Mouse (Mus musculus): ENCODE results near the gene Ptges3l. TPM values are rescaled to one million over a fixed set of nuclear protein-coding genes. Genes with fewer than 3 reads are reported as not detected.
"Not testable (repeated sequence)": the region's sequence is repeated elsewhere in the genome, so short reads cannot be mapped to it uniquely, and the experiment has no call there.

The Ptges3l gene
- polyA plus RNA-seq, 1 experiment from 2014 or later: 3.2 TPM

- 52% methylated on average over 3 of the region's 3 CpGs for WGBS
- not testable (repeated sequence) for H3K4me2 ChIP-seq (replicated peaks); H3K27me3 ChIP-seq (replicated peaks); H3K4me1 ChIP-seq; ATAC-seq (ENCODE audit: low FRiP score, low read depth); H3K9ac ChIP-seq; H3K9me3 ChIP-seq; H3K4me3 ChIP-seq; H3K27ac ChIP-seq
- peaks cover 30% of the 10 kb centered on the region for H3K36me3 ChIP-seq
Measured at GRCm38 (mm10) chr11:101438006-101438405, 12.9 kb upstream of the Ptges3l start.

- peaks cover 37% of the 10 kb centered on the region for H3K36me3 ChIP-seq
- no peaks in the 10 kb centered on the region for H3K27me3 ChIP-seq (replicated peaks)
- whole genome bisulfite sequencing: 43% methylated on average over 4 of the region's 4 CpGs
- H3K4me3 ChIP-seq: no peak overlapping the region
- no peak for ATAC-seq (ENCODE audit: low FRiP score, low read depth)
- no peaks in the 10 kb centered on the region for H3K4me1 ChIP-seq
- H3K27ac ChIP-seq: no peak overlapping the region
- no peaks in the 10 kb centered on the region for H3K9me3 ChIP-seq
- H3K9ac ChIP-seq: no peak overlapping the region
- H3K4me2 ChIP-seq (replicated peaks): no peak overlapping the region
Measured at GRCm38 (mm10) chr11:101436916-101437315, 11.8 kb upstream of the Ptges3l start.

GRCm38 (mm10) chr11:101435831-101436230, 10.7 kb upstream of the Ptges3l start:
- no peak overlapping the region for H3K4me2 ChIP-seq (replicated peaks)
- no peaks in the 10 kb centered on the region for H3K9me3 ChIP-seq
- no peak for ATAC-seq (ENCODE audit: low FRiP score, low read depth)
- no peaks in the 10 kb centered on the region for H3K27me3 ChIP-seq (replicated peaks)
- WGBS: 87% methylated on average over 4 of the region's 4 CpGs
- H3K9ac ChIP-seq: no peak overlapping the region
- no peak overlapping the region for H3K4me3 ChIP-seq
- H3K4me1 ChIP-seq: no peaks in the 10 kb centered on the region
- no peak overlapping the region for H3K27ac ChIP-seq
- H3K36me3 ChIP-seq: peaks cover 48% of the 10 kb centered on the region

- Histone ChIP-seq H3K9ac (no peak overlapping the region), H3K9me3 (no peaks in the 10 kb centered on the region), H3K4me1 (no peaks in the 10 kb centered on the region), H3K27me3 (replicated peaks) (no peaks in the 10 kb centered on the region), H3K4me3 (no peak overlapping the region), H3K27ac (no peak overlapping the region), H3K4me2 (replicated peaks) (no peak overlapping the region), H3K36me3 (peaks cover 66% of the 10 kb centered on the region)
- WGBS: 93% methylated on average over 13 of the region's 13 CpGs
- no peak for ATAC-seq (ENCODE audit: low FRiP score, low read depth)
Measured at GRCm38 (mm10) chr11:101433396-101433795, 8.3 kb upstream of the Ptges3l start.

- H3K4me2 ChIP-seq (replicated peaks): no peak overlapping the region
- no peaks in the 10 kb centered on the region for H3K27me3 ChIP-seq (replicated peaks)
- 96% methylated on average over 9 of the region's 9 CpGs for WGBS
- ATAC-seq (ENCODE audit: low FRiP score, low read depth): no peak
- no peak overlapping the region for H3K9ac ChIP-seq
- H3K9me3 ChIP-seq: no peaks in the 10 kb centered on the region
- peaks cover 66% of the 10 kb centered on the region for H3K36me3 ChIP-seq
- H3K27ac ChIP-seq: no peak overlapping the region
- H3K4me1 ChIP-seq: peaks cover 8% of the 10 kb centered on the region
- H3K4me3 ChIP-seq: no peak overlapping the region
Measured at GRCm38 (mm10) chr11:101431327-101431726, 6.2 kb upstream of the Ptges3l start.

- H3K9ac ChIP-seq: peak overlapping the region; percentile 85; the same call in 1 of the 2 replicates
- H3K4me1 ChIP-seq: peaks cover 26% of the 10 kb centered on the region
- no peaks in the 10 kb centered on the region for H3K9me3 ChIP-seq
- peaks cover 22% of the 10 kb centered on the region for H3K36me3 ChIP-seq
- 70% methylated on average over 8 of the region's 8 CpGs for WGBS
- peak overlapping the region; percentile 95 for H3K4me2 ChIP-seq (replicated peaks)
- peak overlapping the region; percentile 98; the same call in 1 of the 2 replicates for H3K4me3 ChIP-seq
- ATAC-seq (ENCODE audit: low FRiP score, low read depth): no peak
- no peaks in the 10 kb centered on the region for H3K27me3 ChIP-seq (replicated peaks)
- H3K27ac ChIP-seq: no peak overlapping the region
Measured at GRCm38 (mm10) chr11:101426165-101426564, 1.0 kb upstream of the Ptges3l start.

- 6% methylated on average over 23 of the region's 23 CpGs for WGBS
- peak within 1 kb of the TSS; percentile 85 for H3K9ac ChIP-seq
- ATAC-seq (ENCODE audit: low FRiP score, low read depth): peak; percentile 67
- H3K4me3 ChIP-seq: peak within 1 kb of the TSS; percentile 98
- peaks cover 4% of the 10 kb centered on the region; the same call in 1 of the 2 replicates for H3K36me3 ChIP-seq
- no peaks in the 10 kb centered on the region for H3K9me3 ChIP-seq
- H3K4me2 ChIP-seq (replicated peaks): peak within 1 kb of the TSS; percentile 95
- H3K27me3 ChIP-seq (replicated peaks): no peaks in the 10 kb centered on the region
- peak within 1 kb of the TSS; percentile 57 for H3K27ac ChIP-seq
- peaks cover 26% of the 10 kb centered on the region for H3K4me1 ChIP-seq
Measured at GRCm38 (mm10) chr11:101424105-101424851, 855 bp downstream of the Ptges3l start, which contains the start of gene Gm27029. Gene Gm27029, minus strand, starts transcription at chr11:101424796.

GRCm38 (mm10) chr11:101420148-101420547, 5.0 kb downstream of the Ptges3l start:
- no peak for ATAC-seq (ENCODE audit: low FRiP score, low read depth)
- Histone ChIP-seq H3K27ac (no peak overlapping the region), H3K36me3 (no peaks in the 10 kb centered on the region), H3K27me3 (replicated peaks) (no peaks in the 10 kb centered on the region), H3K9me3 (no peaks in the 10 kb centered on the region), H3K4me3 (no peak overlapping the region), H3K4me1 (peaks cover 14% of the 10 kb centered on the region), H3K9ac (no peak overlapping the region), H3K4me2 (replicated peaks) (no peak overlapping the region)
- WGBS: 87% methylated on average over 5 of the region's 5 CpGs

- H3K36me3 ChIP-seq: 0 out of 2 replicates have a peak, but pooled peaks cover 1% of the 10 kb centered on the region
- H3K4me1 ChIP-seq: peaks cover 14% of the 10 kb centered on the region
- H3K4me2 ChIP-seq (replicated peaks): no peak overlapping the region
- 23% methylated on average over 3 of the region's 3 CpGs for WGBS
- H3K9me3 ChIP-seq: no peaks in the 10 kb centered on the region
- no peak overlapping the region for H3K4me3 ChIP-seq
- no peaks in the 10 kb centered on the region for H3K27me3 ChIP-seq (replicated peaks)
- H3K27ac ChIP-seq: no peak overlapping the region
- ATAC-seq (ENCODE audit: low FRiP score, low read depth): no peak
- no peak overlapping the region for H3K9ac ChIP-seq
Measured at GRCm38 (mm10) chr11:101419610-101420009, 5.5 kb downstream of the Ptges3l start.

GRCm38 (mm10) chr11:101418991-101419390, 6.1 kb downstream of the Ptges3l start:
- Histone ChIP-seq H3K27ac (no peak overlapping the region), H3K9me3 (no peaks in the 10 kb centered on the region), H3K4me3 (no peak overlapping the region), H3K4me2 (replicated peaks) (no peak overlapping the region), H3K9ac (no peak overlapping the region), H3K36me3 (peaks cover 3% of the 10 kb centered on the region; the same call in 1 of the 2 replicates), H3K4me1 (peaks cover 7% of the 10 kb centered on the region), H3K27me3 (replicated peaks) (no peaks in the 10 kb centered on the region)
- no peak for ATAC-seq (ENCODE audit: low FRiP score, low read depth)
- 65% methylated on average over 6 of the region's 6 CpGs for WGBS

GRCm38 (mm10) chr11:101417101-101417855, 7.9 kb downstream of the Ptges3l start, which contains the start of gene Aarsd1:
Gene Aarsd1, minus strand, starts transcription at chr11:101417615.
- ATAC-seq (ENCODE audit: low FRiP score, low read depth): peak; percentile 85
- peaks cover 6% of the 10 kb centered on the region for H3K4me1 ChIP-seq
- WGBS: under 1% methylated on average over 45 of the region's 45 CpGs
- no peak within 1 kb of the TSS for H3K27ac ChIP-seq
- peak within 1 kb of the TSS; percentile 70 for H3K4me2 ChIP-seq (replicated peaks)
- H3K27me3 ChIP-seq (replicated peaks): no peaks in the 10 kb centered on the region
- H3K9me3 ChIP-seq: no peaks in the 10 kb centered on the region
- peak within 1 kb of the TSS; percentile 75 for H3K4me3 ChIP-seq
- peaks cover 20% of the 10 kb centered on the region for H3K36me3 ChIP-seq
- peak within 1 kb of the TSS; percentile 83 for H3K9ac ChIP-seq

GRCm38 (mm10) chr11:101416433-101417100, 8.6 kb downstream of the Ptges3l start:
- ATAC-seq (ENCODE audit: low FRiP score, low read depth): peak; percentile 44; the same call in 1 of the 2 replicates
- Histone ChIP-seq H3K27ac (no peak overlapping the region), H3K27me3 (replicated peaks) (no peaks in the 10 kb centered on the region), H3K4me2 (replicated peaks) (peak overlapping the region; percentile 70), H3K36me3 (peaks cover 27% of the 10 kb centered on the region), H3K9ac (peak overlapping the region; percentile 83), H3K4me1 (peaks cover 6% of the 10 kb centered on the region), H3K4me3 (peak overlapping the region; percentile 75), H3K9me3 (no peaks in the 10 kb centered on the region)
- WGBS: 2% methylated on average over 11 of the region's 11 CpGs
